Mouse (Mus musculus) T-helper 17 cell (primary cell): ENCODE data around the gene Ppp2r5d.

Experiments used
- in situ Hi-C, 2 experiments: fragments of 300-600 bp; cut with MboI, MseI; formaldehyde crosslinking; loops; 1 replicate in 1 of 2; 2 replicates in 1 of 2; pipeline ENCODE4 v1.15.1; 2025; ENCODE audit warnings: high pct_unique_total_duplicates in 2 of 2

Gene Ppp2r5d

GRCm38 (mm10) chr17:46704887-46705835, at the start of gene Ppp2r5d:
Ppp2r5d (minus strand) TSS chr17:46705111.
- in situ Hi-C loops, result no loop called here

- in situ Hi-C loops, result no loop called here
Observed at GRCm38 (mm10) chr17:46751794-46752556, 47.1 kb upstream of the Ppp2r5d start, which contains the start of gene Cnpy3. Cnpy3 (minus strand) TSS chr17:46752214.

DNA sequence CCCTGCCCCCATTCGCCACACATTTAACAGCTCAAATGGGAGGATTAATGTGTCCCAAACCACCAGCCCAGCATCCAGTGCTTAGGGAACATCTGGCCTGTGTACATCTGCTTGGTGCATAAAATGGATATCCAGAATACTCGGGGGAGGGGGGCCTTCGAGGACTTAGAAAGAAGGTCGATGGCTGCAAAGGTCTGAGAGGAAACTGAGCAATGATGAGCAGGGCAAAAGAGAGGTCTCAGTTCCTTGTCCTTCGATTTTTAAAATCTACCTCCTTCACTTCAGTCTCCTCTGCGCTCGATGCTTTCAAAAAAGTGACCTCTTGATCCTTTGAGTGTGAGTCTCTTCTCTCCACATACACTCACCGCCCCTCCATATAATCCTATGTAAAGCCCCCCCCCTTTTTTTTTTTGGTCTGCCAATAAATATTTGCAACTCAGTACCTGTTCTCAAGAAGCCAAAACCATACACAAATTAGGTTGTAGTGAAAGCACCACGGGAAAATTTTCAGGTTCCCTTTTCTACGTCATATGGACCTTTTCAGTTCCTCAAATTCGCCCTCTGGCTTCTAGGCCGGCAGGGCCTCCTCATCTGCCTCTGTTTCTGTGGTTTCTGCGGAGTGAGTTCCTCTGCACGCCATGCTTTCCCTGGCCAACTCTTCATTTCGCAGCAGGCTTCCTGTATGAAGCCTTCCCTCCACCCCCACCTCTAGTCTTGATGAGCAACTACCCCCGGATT, 46.3 kb upstream of the Ppp2r5d start:
- in situ Hi-C loops, result no loop called here

GRCm38 (mm10) chr17:46750580-46750979, 45.7 kb upstream of the Ppp2r5d start:
- in situ Hi-C loops, result no loop called here

- in situ Hi-C loops, result no loop called here
Observed at GRCm38 (mm10) chr17:46749282-46749681, 44.4 kb upstream of the Ppp2r5d start.

- in situ Hi-C loops, result no loop called here
Observed at GRCm38 (mm10) chr17:46747806-46748205, 42.9 kb upstream of the Ppp2r5d start.

GRCm38 (mm10) chr17:46747234-46747633, 42.3 kb upstream of the Ppp2r5d start:
- in situ Hi-C loops, result no loop called here

- in situ Hi-C loops, result no loop called here
Observed at GRCm38 (mm10) chr17:46745506-46745905, 40.6 kb upstream of the Ppp2r5d start.

DNA sequence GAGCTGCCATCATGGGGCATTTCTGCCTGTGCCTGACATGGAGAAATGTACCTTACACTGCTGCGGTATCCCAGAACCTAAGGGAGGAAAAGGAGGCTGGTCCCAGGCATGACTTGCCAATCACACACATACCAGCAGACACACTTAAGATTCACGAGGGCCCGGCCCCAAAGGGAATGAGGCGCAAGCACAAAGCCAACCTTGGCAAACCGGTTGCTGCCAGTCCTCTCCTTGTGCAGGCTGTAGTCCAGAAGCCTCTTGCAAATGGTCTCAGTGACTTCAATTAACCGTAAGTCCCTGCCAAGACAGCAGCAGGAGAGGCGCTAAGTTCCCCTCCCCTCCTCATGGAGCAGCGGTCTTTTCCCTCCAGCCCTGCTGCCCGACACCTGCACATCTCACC, 38.1 kb upstream of the Ppp2r5d start:
- in situ Hi-C loops, result no loop called here

GRCm38 (mm10) chr17:46741305-46741704, 36.4 kb upstream of the Ppp2r5d start:
- in situ Hi-C loops, result no loop called here

- in situ Hi-C loops, result no loop called here
Observed at GRCm38 (mm10) chr17:46736160-46736559, 31.2 kb upstream of the Ppp2r5d start.

DNA sequence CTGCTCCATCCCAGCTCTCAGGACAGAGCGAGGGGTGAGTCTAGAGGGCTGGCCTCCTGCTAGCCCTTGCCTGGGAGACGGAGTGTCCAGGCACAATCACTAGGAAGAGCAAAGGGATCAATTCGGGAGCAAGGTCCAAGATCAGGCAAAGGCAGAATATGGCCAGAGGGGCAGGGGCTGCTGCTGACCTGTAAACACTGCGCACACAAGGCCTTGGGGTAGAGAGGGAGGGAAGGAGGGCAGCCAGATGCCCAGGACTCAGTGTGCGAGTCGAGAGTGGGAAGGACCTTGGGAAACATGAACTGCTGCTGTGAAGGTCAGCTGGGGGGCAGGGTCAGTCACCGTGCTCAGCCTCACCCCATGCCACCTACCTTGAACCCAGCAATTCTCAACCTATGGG, 30.4 kb upstream of the Ppp2r5d start:
- in situ Hi-C loops, result no loop called here

DNA sequence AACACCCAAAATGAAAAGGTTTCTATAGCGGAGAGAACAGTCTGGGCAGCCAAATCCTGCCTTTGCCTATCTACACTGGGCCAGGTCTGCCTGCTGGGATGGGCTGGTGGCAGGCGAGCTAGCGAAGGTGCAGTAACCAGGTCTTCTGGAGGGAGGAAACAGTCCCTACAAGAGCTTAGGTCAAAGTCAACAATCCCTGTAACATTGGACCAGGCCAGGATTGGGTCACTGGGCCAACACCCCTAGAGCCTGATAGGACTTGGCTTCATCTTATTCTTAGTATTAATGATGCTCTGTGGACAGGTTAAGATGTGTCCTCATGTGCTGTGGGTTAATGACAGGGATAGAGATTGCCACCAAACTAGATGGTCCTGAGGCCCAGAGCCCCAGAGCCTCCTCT, 29.1 kb upstream of the Ppp2r5d start:
- in situ Hi-C loops, result no loop called here

- in situ Hi-C loops, result loop anchor here in 1 of 2 experiments (10.0 kb wide), 1 partner anchor 64 kb away; no protein-coding TSS in a partner anchor
Observed at GRCm38 (mm10) chr17:46728904-46729318, 24.0 kb upstream of the Ppp2r5d start, which contains the start of gene Gnmt. Gnmt (minus strand) TSS chr17:46729168.

DNA sequence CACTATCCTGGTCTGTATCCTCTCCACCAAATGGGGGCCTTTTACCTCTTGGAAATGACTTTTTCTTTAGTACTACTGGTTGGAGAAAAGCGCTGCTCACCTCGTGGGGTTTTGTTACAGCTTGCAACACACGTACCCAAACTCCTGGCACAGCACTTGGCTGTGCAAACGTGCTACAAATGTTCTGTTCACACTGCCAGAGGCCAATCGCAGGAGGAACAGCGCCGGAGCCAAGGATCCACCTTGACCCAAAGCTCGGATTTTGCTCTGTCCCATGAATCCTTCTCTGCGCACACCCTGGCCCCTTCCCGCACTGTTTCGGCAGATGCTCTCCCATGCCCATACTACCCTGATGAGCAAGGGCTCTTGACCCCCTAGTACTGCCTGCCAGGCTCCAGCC, 23.6 kb upstream of the Ppp2r5d start:
- in situ Hi-C loops, result loop anchor here in 1 of 2 experiments (10.0 kb wide), 1 partner anchor 64 kb away; no protein-coding TSS in a partner anchor

DNA sequence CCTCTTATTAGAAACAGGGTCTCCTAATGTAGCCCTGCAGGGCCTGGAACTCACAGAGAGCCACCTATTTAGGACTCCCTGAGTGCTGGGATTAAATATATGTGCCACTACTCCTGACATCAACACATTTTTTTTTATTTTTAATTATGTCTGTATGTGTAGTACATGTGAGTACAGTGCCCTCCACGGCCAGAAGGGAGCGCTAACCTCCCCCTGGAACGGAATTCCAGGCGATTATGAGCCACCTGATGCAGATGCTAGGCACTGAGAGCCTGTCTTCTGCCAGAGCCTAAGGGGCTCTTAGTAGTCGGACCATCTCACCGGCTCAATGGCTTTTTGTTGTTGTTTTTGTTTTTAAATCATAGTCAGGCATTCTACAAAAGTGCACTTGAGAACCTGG, 23.1 kb upstream of the Ppp2r5d start:
- in situ Hi-C loops, result loop anchor here in 1 of 2 experiments (10.0 kb wide), 1 partner anchor 63 kb away; no protein-coding TSS in a partner anchor

- in situ Hi-C loops, result loop anchor here in 1 of 2 experiments (10.0 kb wide), 1 partner anchor 62 kb away; no protein-coding TSS in a partner anchor
Observed at GRCm38 (mm10) chr17:46727271-46727670, 22.4 kb upstream of the Ppp2r5d start.

GRCm38 (mm10) chr17:46725731-46726645, 21.1 kb upstream of the Ppp2r5d start:
- in situ Hi-C loops, result loop anchor here in 1 of 2 experiments (10.0 kb wide), 1 partner anchor 61 kb away; no protein-coding TSS in a partner anchor

GRCm38 (mm10) chr17:46725273-46725672, 20.4 kb upstream of the Ppp2r5d start:
- in situ Hi-C loops, result loop anchor here in 1 of 2 experiments (10.0 kb wide), 1 partner anchor 60 kb away; no protein-coding TSS in a partner anchor
